Mouse (Mus musculus) kidney, embryonic 15.5 days (tissue): ENCODE measurements around the gene Rnd1. TPM values are rescaled to one million over a fixed set of nuclear protein-coding genes. Genes with fewer than 3 reads are reported as not detected.
A peak's percentile ranks its signal among the peaks of the same experiment; 100 is the strongest.

Source experiments
- ATAC-seq: fragments of 200-750 bp; cut with Nextera tagmentation; replicated peaks from 2 replicates; pipeline ENCODE4 v1.8.0; 2017; ENCODE audit warnings: moderate TSS enrichment; ENCODE audit not compliant: low FRiP score
- H3K27ac ChIP-seq: fragments of 300-500 bp; sonication (generic); 2 replicates; pipeline ENCODE4 v1.5.1; 2015; ENCODE audit warnings: mild to moderate bottlenecking, inconsistent platforms
- H3K27me3 ChIP-seq: fragments of 300-500 bp; sonication (generic); 2 replicates; pipeline ENCODE4 v1.6.1; 2015; ENCODE audit warnings: inconsistent platforms
- H3K36me3 ChIP-seq: fragments of 300-500 bp; sonication (generic); 2 replicates; pipeline ENCODE4 v1.6.1; 2015; ENCODE audit warnings: inconsistent platforms
- H3K4me1 ChIP-seq: fragments of 300-500 bp; sonication (generic); 2 replicates; pipeline ENCODE4 v1.6.1; 2015; ENCODE audit warnings: inconsistent platforms
- H3K4me2 ChIP-seq: fragments of 300-500 bp; sonication (generic); 2 replicates; pipeline ENCODE4 v1.6.1; 2015; ENCODE audit warnings: moderate library complexity, mild to moderate bottlenecking, inconsistent platforms
- H3K4me3 ChIP-seq: fragments of 300-500 bp; sonication (generic); replicated peaks from 2 replicates; pipeline ENCODE4 v1.5.1; 2015; ENCODE audit warnings: mild to moderate bottlenecking, inconsistent platforms
- H3K9ac ChIP-seq: fragments of 300-500 bp; sonication (generic); 2 replicates; pipeline ENCODE4 v1.6.1; 2015; ENCODE audit warnings: mild to moderate bottlenecking, inconsistent platforms
- H3K9me3 ChIP-seq: fragments of 300-500 bp; sonication (generic); replicated peaks from 2 replicates; pipeline ENCODE4 v1.6.1; 2016; ENCODE audit warnings: inconsistent platforms
- WGBS: fragments of 180-500 bp; shearing (Covaris S2); methylation state at CpG from one replicate; pipeline ENCODE4 v1.1.7; 2015; ENCODE audit warnings: mixed read lengths; 5-methylcytosine and 5-hydroxymethylcytosine counted together
- polyA plus RNA-seq: library from polyadenylated mRNA; unstranded; fragments of >200 nt; fragmentation: Nextera tagmentation; extraction: Ambion mirVana; gene quantifications from 2 replicates; pipeline ENCODE4 v1.2.1, GENCODE M21; 2015

The Rnd1 gene
- polyA plus RNA-seq, 1 experiment from 2014 or later: 0.62 TPM

DNA sequence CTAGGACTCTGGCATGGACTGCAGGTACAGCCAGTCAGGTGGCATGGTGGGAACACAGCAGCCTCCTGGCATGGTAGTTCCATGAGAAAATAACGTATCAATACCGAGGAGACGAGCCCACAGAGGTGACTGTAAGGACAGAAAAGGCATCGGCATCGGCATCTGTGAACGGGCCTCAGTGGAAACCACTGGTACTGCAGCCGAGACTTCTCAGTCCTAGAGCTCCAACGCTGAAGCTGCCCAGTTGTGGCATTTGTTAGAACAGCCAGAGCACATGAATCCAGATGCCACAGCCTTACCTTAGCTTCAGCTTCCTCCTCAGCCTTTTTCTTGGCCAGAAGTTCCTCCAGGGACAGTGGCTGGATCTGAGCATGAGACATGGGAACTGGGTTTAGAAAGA, 25.1 kb downstream of the Rnd1 start:
- Histone ChIP-seq H3K36me3 (peaks cover 100% of the 10 kb centered on the region), H3K4me3 (no peak overlapping the region), H3K4me2 (no peak overlapping the region), H3K9me3 (no peaks in the 10 kb centered on the region), H3K27ac (no peak overlapping the region), H3K4me1 (no peaks in the 10 kb centered on the region), H3K9ac (no peak overlapping the region), H3K27me3 (no peaks in the 10 kb centered on the region)
- WGBS: 93% methylated on average over 8 of the region's 8 CpGs
- no peak for ATAC-seq

GRCm38 (mm10) chr15:98651431-98651830, 25.8 kb downstream of the Rnd1 start:
- no peaks in the 10 kb centered on the region for H3K9me3 ChIP-seq
- no peak overlapping the region for H3K27ac ChIP-seq
- H3K4me2 ChIP-seq: no peak overlapping the region
- 88% methylated on average over 15 of the region's 15 CpGs for WGBS
- no peaks in the 10 kb centered on the region for H3K27me3 ChIP-seq
- no peaks in the 10 kb centered on the region for H3K4me1 ChIP-seq
- peaks cover 100% of the 10 kb centered on the region for H3K36me3 ChIP-seq
- no peak for ATAC-seq
- H3K4me3 ChIP-seq: no peak overlapping the region
- H3K9ac ChIP-seq: no peak overlapping the region

- Histone ChIP-seq H3K9ac (no peak overlapping the region), H3K4me2 (no peak overlapping the region), H3K27ac (no peak overlapping the region), H3K9me3 (no peaks in the 10 kb centered on the region), H3K36me3 (peaks cover 99% of the 10 kb centered on the region), H3K27me3 (no peaks in the 10 kb centered on the region), H3K4me1 (no peaks in the 10 kb centered on the region), H3K4me3 (no peak overlapping the region)
- WGBS: 100% methylated on average over 3 of the region's 3 CpGs
- ATAC-seq: no peak
Observed at GRCm38 (mm10) chr15:98648071-98648470, 29.2 kb downstream of the Rnd1 start.

DNA sequence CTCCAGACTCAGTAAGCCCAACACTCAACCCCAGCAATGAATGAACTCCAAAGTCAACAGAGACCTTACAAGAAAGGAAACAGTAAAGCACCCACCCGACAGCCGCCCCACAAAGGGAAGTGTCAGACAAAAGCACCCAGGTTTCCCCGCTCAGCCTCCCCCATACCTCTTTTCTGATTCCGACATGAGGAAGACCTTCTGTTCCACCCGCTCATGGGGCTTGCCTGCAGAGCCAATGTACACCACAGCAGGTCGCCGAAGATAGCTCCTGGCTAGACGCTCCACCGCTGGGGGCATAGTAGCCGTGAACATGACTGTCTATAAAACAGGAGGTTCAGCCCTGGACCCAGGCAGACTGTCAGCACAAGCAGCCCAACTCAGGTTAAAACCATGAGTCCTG, 30.0 kb downstream of the Rnd1 start:
- Histone ChIP-seq H3K9ac (no peak overlapping the region), H3K9me3 (no peaks in the 10 kb centered on the region), H3K4me1 (peaks cover 2% of the 10 kb centered on the region; the same call in 1 of the 2 replicates), H3K4me3 (no peak overlapping the region), H3K27me3 (no peaks in the 10 kb centered on the region), H3K27ac (no peak overlapping the region), H3K4me2 (no peak overlapping the region), H3K36me3 (peaks cover 99% of the 10 kb centered on the region)
- WGBS: 80% methylated on average over 10 of the region's 10 CpGs
- ATAC-seq: no peak

DNA sequence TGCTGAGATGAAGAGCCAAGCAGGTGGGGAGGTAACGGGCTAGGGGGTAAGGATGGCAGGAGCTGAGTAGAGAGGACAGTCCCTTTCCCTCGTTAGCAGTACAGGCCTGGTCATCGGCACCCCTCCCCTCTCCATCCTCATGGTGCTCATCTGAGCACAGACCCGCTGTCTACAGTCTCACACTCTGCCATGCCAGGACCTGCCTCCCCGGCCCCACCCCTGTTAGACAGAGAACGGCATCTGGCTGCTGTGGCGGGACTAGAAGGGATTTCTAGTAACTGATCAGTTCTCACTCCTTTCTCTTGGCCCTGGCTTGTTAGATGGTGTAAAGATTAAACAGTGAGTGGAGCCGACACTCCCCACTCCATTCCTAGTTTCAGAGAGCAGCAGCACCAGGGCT, 30.5 kb downstream of the Rnd1 start:
- peaks cover 7% of the 10 kb centered on the region; the same call in 1 of the 2 replicates for H3K4me1 ChIP-seq
- no peaks in the 10 kb centered on the region for H3K9me3 ChIP-seq
- H3K4me2 ChIP-seq: no peak overlapping the region
- H3K36me3 ChIP-seq: peaks cover 99% of the 10 kb centered on the region
- no peak overlapping the region for H3K4me3 ChIP-seq
- ATAC-seq: no peak
- no peak overlapping the region for H3K9ac ChIP-seq
- H3K27me3 ChIP-seq: no peaks in the 10 kb centered on the region
- WGBS: 86% methylated on average over 8 of the region's 8 CpGs
- no peak overlapping the region for H3K27ac ChIP-seq

DNA sequence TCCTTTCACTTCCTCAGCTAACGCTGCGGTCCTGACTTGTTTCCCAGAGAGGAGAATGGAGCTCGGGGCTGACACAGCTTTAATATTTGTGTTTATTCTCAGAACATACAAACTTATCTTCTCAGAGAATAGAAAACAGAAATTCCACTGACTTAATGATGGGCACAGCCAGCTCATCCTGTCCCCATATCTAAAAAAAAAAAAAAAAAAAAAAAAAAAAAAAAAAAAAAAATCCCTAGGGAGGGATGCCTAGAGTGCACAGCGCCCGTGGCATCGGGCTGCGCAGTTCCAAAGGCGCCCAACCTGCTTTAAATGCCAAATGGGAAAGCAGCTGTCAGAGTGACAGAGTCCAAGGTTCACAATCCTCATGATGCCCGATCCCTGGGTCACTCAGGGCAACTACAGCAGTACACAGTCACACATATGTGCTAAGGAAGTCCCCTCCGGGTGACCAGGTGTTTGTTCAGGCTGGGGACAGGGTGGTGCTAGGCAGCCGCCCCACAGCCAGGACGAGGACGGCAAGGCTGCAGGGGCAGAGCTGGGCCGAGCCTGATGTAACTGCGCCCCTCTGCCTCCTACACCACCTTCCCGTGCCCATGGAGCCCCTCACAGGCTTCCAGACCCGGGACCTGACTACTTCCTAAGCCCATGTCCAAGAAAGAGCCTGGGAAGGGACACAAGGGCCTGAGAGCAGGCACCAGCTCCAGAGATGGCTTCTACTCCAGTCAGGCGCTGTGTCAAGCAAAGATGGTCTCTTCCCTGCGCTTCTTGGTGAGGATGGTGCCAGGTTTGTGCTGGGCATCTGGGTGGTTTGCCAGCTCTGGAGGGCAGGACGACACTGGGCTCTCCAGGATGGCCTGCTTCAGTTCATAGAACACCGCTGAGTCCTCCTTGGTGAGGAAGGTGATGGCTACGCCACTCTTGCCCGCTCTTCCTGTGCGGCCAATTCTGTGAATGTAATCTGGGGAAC, 31.9 kb downstream of the Rnd1 start:
- peaks cover 11% of the 10 kb centered on the region; the same call in 1 of the 2 replicates for H3K4me1 ChIP-seq
- H3K9me3 ChIP-seq: no peaks in the 10 kb centered on the region
- no peaks in the 10 kb centered on the region for H3K27me3 ChIP-seq
- no peak overlapping the region for H3K9ac ChIP-seq
- H3K36me3 ChIP-seq: peaks cover 95% of the 10 kb centered on the region
- 87% methylated on average over 24 of the region's 24 CpGs for WGBS
- ATAC-seq: no peak
- H3K4me2 ChIP-seq: no peak overlapping the region
- H3K4me3 ChIP-seq: no peak overlapping the region
- H3K27ac ChIP-seq: no peak overlapping the region

GRCm38 (mm10) chr15:98644406-98644805, 32.9 kb downstream of the Rnd1 start:
- peaks cover 92% of the 10 kb centered on the region for H3K36me3 ChIP-seq
- H3K27me3 ChIP-seq: no peaks in the 10 kb centered on the region
- WGBS: 80% methylated on average over 12 of the region's 12 CpGs
- H3K9me3 ChIP-seq: no peaks in the 10 kb centered on the region
- ATAC-seq: no peak
- no peak overlapping the region for H3K9ac ChIP-seq
- no peak overlapping the region for H3K4me2 ChIP-seq
- H3K4me1 ChIP-seq: peaks cover 15% of the 10 kb centered on the region; the same call in 1 of the 2 replicates
- no peak overlapping the region for H3K4me3 ChIP-seq
- H3K27ac ChIP-seq: no peak overlapping the region

DNA sequence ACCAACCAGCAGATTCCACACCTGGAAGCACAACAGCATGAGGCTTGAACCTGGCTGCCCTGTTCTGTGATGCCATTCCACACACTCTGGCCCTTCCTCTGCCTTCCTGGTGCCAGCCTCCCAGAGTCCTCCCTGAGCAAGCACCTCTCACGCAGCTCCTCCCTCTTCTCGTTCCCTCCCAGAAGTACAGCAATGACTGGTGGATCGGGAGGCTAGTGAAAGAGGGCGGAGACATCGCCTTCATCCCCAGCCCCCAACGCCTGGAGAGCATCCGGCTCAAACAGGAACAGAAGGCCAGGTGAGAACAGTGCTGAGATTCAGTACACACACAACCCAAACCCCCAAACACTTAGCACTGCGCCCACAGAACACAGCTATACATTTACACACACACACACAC, 37.1 kb downstream of the Rnd1 start:
- 0 out of 2 replicates have a peak, but pooled peaks cover 3% of the 10 kb centered on the region for H3K27me3 ChIP-seq
- no peak overlapping the region for H3K9ac ChIP-seq
- peaks cover 53% of the 10 kb centered on the region for H3K36me3 ChIP-seq
- no peaks in the 10 kb centered on the region for H3K9me3 ChIP-seq
- H3K4me3 ChIP-seq: no peak overlapping the region
- ATAC-seq: 0 out of 2 replicates have a peak, but pooled peaks have one; percentile 23
- no peak overlapping the region for H3K4me2 ChIP-seq
- WGBS: 31% methylated on average over 8 of the region's 8 CpGs
- no peak overlapping the region for H3K27ac ChIP-seq
- H3K4me1 ChIP-seq: peaks cover 35% of the 10 kb centered on the region

DNA sequence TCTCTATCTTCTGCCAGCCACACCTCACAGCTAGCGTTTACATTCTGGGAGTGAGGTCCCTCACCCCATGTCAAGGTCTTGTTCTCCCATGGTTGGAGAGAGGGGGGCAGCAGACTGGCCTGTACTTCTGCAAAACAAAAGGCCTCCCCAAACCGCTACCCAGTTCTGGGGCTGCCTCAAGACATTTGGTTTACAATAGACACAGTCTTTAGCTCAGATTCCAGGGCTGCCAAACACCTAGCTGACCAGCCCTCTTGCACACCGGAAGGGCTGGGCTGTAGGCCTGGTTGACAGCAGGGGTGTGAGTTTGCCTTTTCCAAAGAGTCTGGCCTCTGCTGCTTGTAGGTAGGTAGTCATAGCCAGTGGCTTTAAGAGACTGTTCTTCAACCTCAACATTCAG, 40.1 kb downstream of the Rnd1 start:
- H3K4me3 ChIP-seq: no peak overlapping the region
- no peak overlapping the region for H3K4me2 ChIP-seq
- H3K27ac ChIP-seq: no peak overlapping the region
- H3K9ac ChIP-seq: no peak overlapping the region
- H3K4me1 ChIP-seq: peaks cover 56% of the 10 kb centered on the region
- peaks cover 24% of the 10 kb centered on the region for H3K36me3 ChIP-seq
- H3K9me3 ChIP-seq: no peaks in the 10 kb centered on the region
- 48% methylated on average over 3 of the region's 3 CpGs for WGBS
- no peak for ATAC-seq
- peaks cover 20% of the 10 kb centered on the region for H3K27me3 ChIP-seq

DNA sequence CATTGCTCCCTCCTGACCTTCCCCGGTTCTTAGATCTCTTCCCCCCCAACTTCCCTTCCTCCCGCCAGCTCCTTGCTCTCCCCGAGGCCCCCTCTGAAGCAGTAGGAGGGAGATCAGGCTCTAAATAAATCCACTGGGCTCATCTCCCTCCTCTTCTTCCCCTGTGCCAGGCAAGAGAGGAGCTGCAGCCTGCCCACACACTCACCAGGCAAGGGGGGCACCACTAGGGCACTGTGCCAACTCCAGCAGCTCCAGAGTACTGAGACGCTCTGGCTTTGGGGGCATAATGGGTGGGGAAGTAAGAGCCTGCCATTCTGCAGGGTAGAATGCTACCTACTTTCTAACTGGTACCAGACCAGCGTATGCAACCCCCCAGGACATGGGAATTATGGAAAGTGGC, 40.7 kb downstream of the Rnd1 start:
- no peak overlapping the region for H3K27ac ChIP-seq
- H3K36me3 ChIP-seq: peaks cover 18% of the 10 kb centered on the region; the same call in 1 of the 2 replicates
- no peak for ATAC-seq
- 0 out of 2 replicates have a peak overlapping the region, but pooled peaks have one; percentile 5 for H3K4me3 ChIP-seq
- H3K4me1 ChIP-seq: peaks cover 57% of the 10 kb centered on the region
- peak overlapping the region; percentile 87 for H3K4me2 ChIP-seq
- WGBS: 55% methylated on average over 5 of the region's 5 CpGs
- peaks cover 22% of the 10 kb centered on the region for H3K27me3 ChIP-seq
- no peaks in the 10 kb centered on the region for H3K9me3 ChIP-seq
- no peak overlapping the region for H3K9ac ChIP-seq

- peaks cover 10% of the 10 kb centered on the region; the same call in 1 of the 2 replicates for H3K36me3 ChIP-seq
- peak overlapping the region; percentile 81 for H3K9ac ChIP-seq
- WGBS: under 1% methylated on average over 21 of the region's 21 CpGs
- peaks cover 33% of the 10 kb centered on the region for H3K27me3 ChIP-seq
- ATAC-seq: no peak
- H3K9me3 ChIP-seq: no peaks in the 10 kb centered on the region
- H3K27ac ChIP-seq: peak overlapping the region; percentile 86
- H3K4me1 ChIP-seq: peaks cover 66% of the 10 kb centered on the region
- H3K4me2 ChIP-seq: peak overlapping the region; percentile 87
- peak overlapping the region; percentile 91 for H3K4me3 ChIP-seq
Observed at GRCm38 (mm10) chr15:98635291-98635841, 41.9 kb downstream of the Rnd1 start.

DNA sequence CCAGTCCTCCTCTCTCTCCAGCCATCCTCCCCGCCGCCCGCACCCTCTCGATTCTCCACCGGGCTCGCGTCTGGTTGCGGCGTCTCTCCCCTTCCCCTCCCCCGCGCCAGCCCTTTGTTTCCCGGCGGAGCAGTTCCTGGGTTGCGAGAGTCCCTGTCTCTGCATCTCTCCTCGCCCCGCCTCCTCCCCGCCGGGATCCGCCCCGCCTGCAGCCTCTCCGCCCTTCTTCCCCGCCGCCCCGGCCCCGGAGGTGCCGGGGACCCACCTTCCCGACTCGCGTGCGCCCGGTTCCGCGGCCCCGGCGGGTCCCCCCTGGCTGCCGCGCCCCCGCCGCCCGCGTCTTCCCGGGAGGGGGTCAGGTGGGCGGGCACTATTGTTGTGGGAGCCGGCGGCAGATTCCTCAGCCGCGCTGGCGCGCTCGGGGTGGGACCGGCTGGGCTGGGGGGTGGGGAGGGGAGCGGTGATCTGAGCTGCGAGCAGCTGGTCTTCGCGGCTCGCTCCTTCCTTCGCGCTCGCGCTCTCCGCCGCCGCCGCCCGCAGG, 42.6 kb downstream of the Rnd1 start:
- under 1% methylated on average over 55 of the region's 65 CpGs for WGBS
- peak overlapping the region; percentile 81 for H3K9ac ChIP-seq
- peak overlapping the region; percentile 91 for H3K4me3 ChIP-seq
- peak; percentile 67 for ATAC-seq
- peaks cover 38% of the 10 kb centered on the region for H3K27me3 ChIP-seq
- H3K4me1 ChIP-seq: peaks cover 68% of the 10 kb centered on the region
- H3K36me3 ChIP-seq: peaks cover 3% of the 10 kb centered on the region; the same call in 1 of the 2 replicates
- peak overlapping the region; percentile 86 for H3K27ac ChIP-seq
- H3K4me2 ChIP-seq: peak overlapping the region; percentile 87
- no peaks in the 10 kb centered on the region for H3K9me3 ChIP-seq
